Mouse (Mus musculus) liver, embryonic 14.5 days (tissue): ENCODE data around the gene Cacna1g. TPM values are rescaled to one million over a fixed set of nuclear protein-coding genes. Genes with fewer than 3 reads are reported as not detected.

Experiments used
- ATAC-seq: fragments of 200-750 bp; cut with Nextera tagmentation; 2 replicates; pipeline ENCODE4 v1.8.0; 2017; ENCODE audit warnings: moderate number of reproducible peaks, mild to moderate bottlenecking, moderate library complexity; ENCODE audit not compliant: insufficient read depth
- DNase-seq, 3 experiments: peaks; one replicate each; pipeline ENCODE4 v3.0.0-alpha.2; 2012 to 2013; ENCODE audit warnings: low read depth in 3 of 3, low spot score in 3 of 3
- H3K27ac ChIP-seq: fragments of 300-500 bp; sonication (generic); 2 replicates; pipeline ENCODE4 v1.5.1; 2014; ENCODE audit warnings: moderate library complexity, mild to moderate bottlenecking, control low read depth, inconsistent platforms
- H3K27me3 ChIP-seq: fragments of 300-500 bp; sonication (generic); 2 replicates; pipeline ENCODE4 v1.6.1; 2014; ENCODE audit warnings: mild to moderate bottlenecking, low read length, moderate library complexity; ENCODE audit not compliant: control insufficient read depth, insufficient read depth
- H3K36me3 ChIP-seq: fragments of 300-500 bp; sonication (generic); replicated peaks from 2 replicates; pipeline ENCODE4 v1.6.1; 2014; ENCODE audit warnings: low read depth; ENCODE audit not compliant: control insufficient read depth, insufficient read depth
- H3K4me1 ChIP-seq, 2 experiments: fragments of 200-500 bp in 1 of 2; fragments of 300-500 bp in 1 of 2; sonication (generic) in 1 of 2; replicated peaks; 2 replicates each; pipeline ENCODE4 v1.6.1; 2012 to 2014; ENCODE audit warnings: antibody characterized with exemption in 1 of 2, inconsistent platforms in 1 of 2, low read length in 1 of 2; ENCODE audit not compliant: control insufficient read depth in 2 of 2, insufficient read depth in 2 of 2
- H3K4me2 ChIP-seq: fragments of 300-500 bp; sonication (generic); 2 replicates; pipeline ENCODE4 v1.6.1; 2014; ENCODE audit warnings: low read depth, mild to moderate bottlenecking, control low read depth, moderate library complexity
- H3K4me3 ChIP-seq, 2 experiments: fragments of 200-500 bp in 1 of 2; fragments of 300-500 bp in 1 of 2; sonication (generic) in 1 of 2; 2 replicates each; pipeline ENCODE4 v1.5.1; 2012 to 2014; ENCODE audit warnings: low read depth in 2 of 2, low read length in 2 of 2, mild to moderate bottlenecking in 2 of 2, control low read depth in 1 of 2, inconsistent platforms in 1 of 2, moderate library complexity in 1 of 2; ENCODE audit not compliant: insufficient read depth in 1 of 2
- H3K9ac ChIP-seq: fragments of 300-500 bp; sonication (generic); replicated peaks from 2 replicates; pipeline ENCODE4 v1.6.1; 2014; ENCODE audit warnings: mild to moderate bottlenecking, control low read depth, moderate library complexity
- H3K9me3 ChIP-seq: fragments of 300-500 bp; sonication (generic); 2 replicates; pipeline ENCODE4 v1.6.1; 2016; ENCODE audit warnings: low read length, mixed read lengths; ENCODE audit not compliant: control insufficient read depth
- CTCF ChIP-seq: IDR thresholded peaks from 2 replicates; pipeline ENCODE4 v1.5.1; 2016; ENCODE audit warnings: antibody characterized with exemption, low read depth, control low read depth
- EP300 ChIP-seq: IDR thresholded peaks from 2 replicates; pipeline ENCODE4 v1.6.1; 2016; ENCODE audit warnings: antibody characterized with exemption, low read depth
- WGBS: fragments of 180-500 bp; shearing (Covaris S2); extraction: QIAGEN DNeasy Blood & Tissue Kit; methylation state at CpG from one replicate; pipeline ENCODE4 v1.1.7; 2014; ENCODE audit not compliant: insufficient replicate concordance; 5-methylcytosine and 5-hydroxymethylcytosine counted together
- polyA plus RNA-seq, 2 experiments: library from polyadenylated mRNA; depleted of rRNA in 1 of 2; stranded (reverse) in 1 of 2; unstranded in 1 of 2; fragments of >200 nt; fragmentation: Nextera tagmentation in 1 of 2; extraction: Ambion mirVana in 1 of 2; gene quantifications; 2 replicates each; pipeline versions ENCODE4 v1.2.1 to v1.2.3; 2012 to 2014

Gene Cacna1g
- polyA plus RNA-seq, 2 experiments = 0.89 to 7.3 TPM

DNA sequence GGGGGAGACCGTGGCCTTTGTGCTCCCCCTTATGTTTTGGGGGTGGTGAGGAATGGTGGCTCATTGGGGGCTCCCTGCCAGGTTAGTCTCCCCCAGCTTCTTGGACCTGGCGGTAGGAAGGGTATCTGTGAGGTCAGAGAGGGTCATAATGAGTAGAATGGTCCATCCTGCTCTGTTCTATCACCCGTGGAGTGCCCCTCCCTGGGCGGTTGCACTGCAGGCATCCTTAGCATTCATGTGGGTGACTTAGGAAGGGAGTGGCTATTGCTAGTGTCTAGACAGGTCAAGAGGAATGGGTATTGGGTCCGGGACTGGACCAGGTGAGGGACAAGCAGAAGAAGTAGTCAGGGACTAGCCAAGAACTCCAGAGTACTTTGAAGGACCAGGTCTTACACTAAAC, 11.2 kb upstream of the Cacna1g start:
- Histone ChIP-seq H3K9me3 (no peaks in the 10 kb centered on the region), H3K27me3 (peaks cover 12% of the 10 kb centered on the region), H3K9ac (no peak overlapping the region), H3K36me3 (no peaks in the 10 kb centered on the region), H3K4me1 (no peaks in the 10 kb centered on the region), H3K4me3 (no peak overlapping the region), H3K27ac (no peak overlapping the region), H3K4me2 (no peak overlapping the region)
- DNase-seq (no peak), ATAC-seq (no peak)
- TF ChIP-seq CTCF (no peak), EP300 (no peak)
- WGBS = 55% methylated on average over 5 of the region's 5 CpGs

DNA sequence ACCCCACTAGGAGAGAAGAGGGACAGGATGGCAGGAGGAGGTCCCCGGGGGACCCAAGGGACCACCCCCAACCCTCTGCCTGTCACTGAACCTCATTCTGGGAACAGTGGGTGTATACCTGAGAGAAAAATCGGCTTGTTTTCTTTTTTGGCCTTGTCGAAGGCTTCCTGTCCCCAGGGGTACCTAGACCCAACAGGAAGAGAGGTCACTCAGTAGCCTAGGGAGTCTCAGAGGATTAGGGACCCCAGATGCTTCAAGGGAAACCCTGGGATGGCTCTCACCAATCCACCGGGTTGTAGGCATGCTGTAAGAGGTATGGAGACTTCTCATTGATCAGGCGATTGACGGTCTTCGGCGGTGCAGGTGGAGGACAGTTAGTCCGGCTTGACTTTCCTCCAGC, 10.6 kb upstream of the Cacna1g start:
- H3K27me3 ChIP-seq = peaks cover 9% of the 10 kb centered on the region
- no peaks in the 10 kb centered on the region for H3K36me3 ChIP-seq
- no peak overlapping the region for H3K4me2 ChIP-seq
- WGBS = 74% methylated on average over 9 of the region's 9 CpGs
- no peak for ATAC-seq
- TF ChIP-seq CTCF = no peak
- TF ChIP-seq EP300 = no peak
- no peaks in the 10 kb centered on the region for H3K4me1 ChIP-seq
- H3K27ac ChIP-seq = no peak overlapping the region
- DNase-seq = no peak
- no peak overlapping the region for H3K9ac ChIP-seq
- no peak overlapping the region for H3K4me3 ChIP-seq
- H3K9me3 ChIP-seq = no peaks in the 10 kb centered on the region

- Histone ChIP-seq H3K9me3 (no peaks in the 10 kb centered on the region), H3K27ac (no peak overlapping the region), H3K27me3 (peaks cover 3% of the 10 kb centered on the region), H3K4me2 (no peak overlapping the region), H3K9ac (no peak overlapping the region), H3K36me3 (no peaks in the 10 kb centered on the region), H3K4me1 (no peaks in the 10 kb centered on the region), H3K4me3 (no peak overlapping the region)
- DNase-seq (no peak), ATAC-seq (no peak)
- TF ChIP-seq EP300 (no peak), CTCF (no peak)
- 64% methylated on average over 14 of the region's 14 CpGs for WGBS
Observed at GRCm38 (mm10) chr11:94483921-94484320, 9.9 kb upstream of the Cacna1g start.

DNA sequence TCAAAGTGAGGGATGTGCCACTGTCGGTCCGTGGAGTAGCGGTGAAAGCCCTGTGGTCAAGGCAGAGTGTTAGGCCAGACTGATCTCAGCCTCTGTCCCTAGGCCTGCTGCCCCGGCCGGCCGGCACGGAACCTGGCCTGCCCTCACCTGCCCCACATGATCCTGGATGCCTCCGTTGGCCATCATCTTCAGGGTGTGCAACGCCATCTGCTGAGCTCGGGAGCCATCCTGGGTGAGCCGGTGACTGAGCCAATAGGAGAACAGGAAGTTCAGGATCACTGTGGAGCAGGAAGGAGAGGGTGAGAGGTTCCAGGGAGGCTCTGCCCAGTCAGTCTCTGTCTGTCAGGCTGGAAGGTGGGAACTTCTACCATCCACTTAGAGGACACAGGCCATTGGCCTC, 9.4 kb upstream of the Cacna1g start:
- Histone ChIP-seq H3K4me2 (no peak overlapping the region), H3K27me3 (peaks cover 3% of the 10 kb centered on the region), H3K4me3 (no peak overlapping the region), H3K4me1 (no peaks in the 10 kb centered on the region), H3K9me3 (no peaks in the 10 kb centered on the region), H3K9ac (no peak overlapping the region), H3K27ac (no peak overlapping the region), H3K36me3 (no peaks in the 10 kb centered on the region)
- TF ChIP-seq CTCF (no peak), EP300 (no peak)
- WGBS = 66% methylated on average over 11 of the region's 11 CpGs
- DNase-seq = no peak
- no peak for ATAC-seq

DNA sequence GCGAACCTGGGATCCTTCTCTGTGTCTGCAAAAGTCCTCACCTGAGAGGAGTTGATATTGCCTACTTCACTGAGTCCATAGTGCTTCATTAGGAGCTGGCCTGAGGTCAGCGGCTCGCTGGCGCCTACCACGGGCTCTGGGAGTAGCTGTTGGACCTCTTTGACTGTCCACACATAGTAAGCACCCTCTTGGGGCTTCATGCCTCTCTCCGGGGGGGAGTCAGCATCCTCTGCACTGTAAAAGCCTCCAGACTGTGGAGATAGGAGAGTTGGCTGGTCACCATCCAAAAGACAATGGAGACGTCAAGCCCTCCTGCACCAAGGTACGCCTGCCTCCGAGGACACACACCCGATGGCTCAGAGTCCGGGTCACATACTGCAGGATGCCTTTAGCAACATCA, 8.7 kb upstream of the Cacna1g start:
- Histone ChIP-seq H3K27ac (no peak overlapping the region), H3K4me1 (no peaks in the 10 kb centered on the region), H3K4me3 (no peak overlapping the region), H3K4me2 (no peak overlapping the region), H3K36me3 (no peaks in the 10 kb centered on the region), H3K9me3 (no peaks in the 10 kb centered on the region), H3K27me3 (peaks cover 5% of the 10 kb centered on the region), H3K9ac (no peak overlapping the region)
- ATAC-seq (no peak), DNase-seq (no peak)
- no peak for TF ChIP-seq EP300
- no peak for TF ChIP-seq CTCF
- 79% methylated on average over 11 of the region's 11 CpGs for WGBS
